Mouse (Mus musculus): ENCODE measurements around the gene Ugt1a8. TPM values are rescaled to one million over a fixed set of nuclear protein-coding genes. Genes with fewer than 3 reads are reported as not detected.

Gene Ugt1a8
- polyA plus RNA-seq, 1 experiment from 2014 or later: not detected

- Histone ChIP-seq H3K4me1 (ENCODE audit: control insufficient read depth, insufficient read depth, low read length) (no peaks in the 10 kb centered on the region), H3K9me3 (replicated peaks; ENCODE audit: control insufficient read depth, low read length) (no peaks in the 10 kb centered on the region), H3K36me3 (ENCODE audit: control insufficient read depth, insufficient read depth, low read length) (no peaks in the 10 kb centered on the region), H3K27ac (ENCODE audit: low read length) (no peak overlapping the region), H3K4me2 (ENCODE audit: low read depth, low read length) (no peak overlapping the region), H3K9ac (ENCODE audit: low read length) (no peak overlapping the region), H3K4me3 (replicated peaks; ENCODE audit: low read length) (no peak overlapping the region), H3K27me3 (ENCODE audit: control insufficient read depth, insufficient read depth, low read length) (no peaks in the 10 kb centered on the region)
- WGBS: 97% methylated on average over 1 of the region's 1 CpGs
- ATAC-seq (ENCODE audit: insufficient read depth, low FRiP score): no peak
Observed at GRCm38 (mm10) chr1:88195687-88196086, 108.1 kb downstream of the Ugt1a8 start.

GRCm38 (mm10) chr1:88197443-88197842, 109.8 kb downstream of the Ugt1a8 start:
- Histone ChIP-seq H3K9me3 (replicated peaks; ENCODE audit: control insufficient read depth, low read length) (no peaks in the 10 kb centered on the region), H3K9ac (ENCODE audit: low read length) (no peak overlapping the region), H3K27me3 (ENCODE audit: control insufficient read depth, insufficient read depth, low read length) (no peaks in the 10 kb centered on the region), H3K27ac (ENCODE audit: low read length) (no peak overlapping the region), H3K4me3 (replicated peaks; ENCODE audit: low read length) (no peak overlapping the region), H3K36me3 (ENCODE audit: control insufficient read depth, insufficient read depth, low read length) (no peaks in the 10 kb centered on the region), H3K4me1 (ENCODE audit: control insufficient read depth, insufficient read depth, low read length) (no peaks in the 10 kb centered on the region), H3K4me2 (ENCODE audit: low read depth, low read length) (no peak overlapping the region)
- ATAC-seq (ENCODE audit: insufficient read depth, low FRiP score): no peak
- WGBS: 71% methylated on average over 3 of the region's 3 CpGs

- Histone ChIP-seq H3K27me3 (ENCODE audit: control insufficient read depth, insufficient read depth, low read length) (no peaks in the 10 kb centered on the region), H3K27ac (ENCODE audit: low read length) (no peak overlapping the region), H3K9ac (ENCODE audit: low read length) (no peak overlapping the region), H3K4me1 (ENCODE audit: control insufficient read depth, insufficient read depth, low read length) (peaks cover 1% of the 10 kb centered on the region; the same call in 1 of the 2 replicates), H3K4me2 (ENCODE audit: low read depth, low read length) (no peak overlapping the region), H3K4me3 (replicated peaks; ENCODE audit: low read length) (no peak overlapping the region), H3K36me3 (ENCODE audit: control insufficient read depth, insufficient read depth, low read length) (no peaks in the 10 kb centered on the region), H3K9me3 (replicated peaks; ENCODE audit: control insufficient read depth, low read length) (no peaks in the 10 kb centered on the region)
- 58% methylated on average over 2 of the region's 2 CpGs for WGBS
- ATAC-seq (ENCODE audit: insufficient read depth, low FRiP score): no peak
Observed at GRCm38 (mm10) chr1:88199996-88200395, 112.4 kb downstream of the Ugt1a8 start.

GRCm38 (mm10) chr1:88200456-88200855, 112.8 kb downstream of the Ugt1a8 start, which contains the start of gene Ugt1a2:
Gene Ugt1a2, plus strand, starts transcription at chr1:88200601.
- Histone ChIP-seq H3K4me2 (ENCODE audit: low read depth, low read length) (no peak within 1 kb of the TSS), H3K27ac (ENCODE audit: low read length) (no peak within 1 kb of the TSS), H3K4me1 (ENCODE audit: control insufficient read depth, insufficient read depth, low read length) (peaks cover 6% of the 10 kb centered on the region; the same call in 1 of the 2 replicates), H3K27me3 (ENCODE audit: control insufficient read depth, insufficient read depth, low read length) (no peaks in the 10 kb centered on the region), H3K9ac (ENCODE audit: low read length) (no peak within 1 kb of the TSS), H3K9me3 (replicated peaks; ENCODE audit: control insufficient read depth, low read length) (no peaks in the 10 kb centered on the region), H3K36me3 (ENCODE audit: control insufficient read depth, insufficient read depth, low read length) (no peaks in the 10 kb centered on the region), H3K4me3 (replicated peaks; ENCODE audit: low read length) (no peak within 1 kb of the TSS)
- no peak for ATAC-seq (ENCODE audit: insufficient read depth, low FRiP score)
- 73% methylated on average over 7 of the region's 7 CpGs for WGBS

- H3K27ac ChIP-seq (ENCODE audit: low read length): peak within 1 kb of the TSS; percentile 52
- peaks cover 6% of the 10 kb centered on the region; the same call in 1 of the 2 replicates for H3K4me1 ChIP-seq (ENCODE audit: control insufficient read depth, insufficient read depth, low read length)
- peak within 1 kb of the TSS; percentile 83 for H3K4me2 ChIP-seq (ENCODE audit: low read depth, low read length)
- peak within 1 kb of the TSS; percentile 84 for H3K9ac ChIP-seq (ENCODE audit: low read length)
- 5% methylated on average over 59 of the region's 62 CpGs for WGBS
- no peaks in the 10 kb centered on the region for H3K9me3 ChIP-seq (replicated peaks; ENCODE audit: control insufficient read depth, low read length)
- H3K4me3 ChIP-seq (replicated peaks; ENCODE audit: low read length): peak within 1 kb of the TSS; percentile 51
- no peaks in the 10 kb centered on the region for H3K36me3 ChIP-seq (ENCODE audit: control insufficient read depth, insufficient read depth, low read length)
- H3K27me3 ChIP-seq (ENCODE audit: control insufficient read depth, insufficient read depth, low read length): no peaks in the 10 kb centered on the region
- peak; percentile 96 for ATAC-seq (ENCODE audit: insufficient read depth, low FRiP score)
Observed at GRCm38 (mm10) chr1:88205294-88205922, 117.8 kb downstream of the Ugt1a8 start, which contains the start of gene Dnajb3. Gene Dnajb3, minus strand, starts transcription at chr1:88205782.

GRCm38 (mm10) chr1:88206843-88207479, 119.3 kb downstream of the Ugt1a8 start:
- H3K27me3 ChIP-seq (ENCODE audit: control insufficient read depth, insufficient read depth, low read length): no peaks in the 10 kb centered on the region
- no peak overlapping the region for H3K27ac ChIP-seq (ENCODE audit: low read length)
- no peak overlapping the region for H3K4me3 ChIP-seq (replicated peaks; ENCODE audit: low read length)
- 71% methylated on average over 2 of the region's 2 CpGs for WGBS
- H3K36me3 ChIP-seq (ENCODE audit: control insufficient read depth, insufficient read depth, low read length): no peaks in the 10 kb centered on the region
- no peak overlapping the region for H3K9ac ChIP-seq (ENCODE audit: low read length)
- no peak for ATAC-seq (ENCODE audit: insufficient read depth, low FRiP score)
- H3K4me1 ChIP-seq (ENCODE audit: control insufficient read depth, insufficient read depth, low read length): peaks cover 6% of the 10 kb centered on the region; the same call in 1 of the 2 replicates
- H3K4me2 ChIP-seq (ENCODE audit: low read depth, low read length): no peak overlapping the region
- H3K9me3 ChIP-seq (replicated peaks; ENCODE audit: control insufficient read depth, low read length): peaks cover 7% of the 10 kb centered on the region

GRCm38 (mm10) chr1:88211812-88212211, 124.2 kb downstream of the Ugt1a8 start, which contains the start of gene Ugt1a1:
Gene Ugt1a1, plus strand, starts transcription at chr1:88211959.
- WGBS: 64% methylated on average over 8 of the region's 8 CpGs
- no peak within 1 kb of the TSS for H3K9ac ChIP-seq (ENCODE audit: low read length)
- no peaks in the 10 kb centered on the region for H3K4me1 ChIP-seq (ENCODE audit: control insufficient read depth, insufficient read depth, low read length)
- no peaks in the 10 kb centered on the region for H3K27me3 ChIP-seq (ENCODE audit: control insufficient read depth, insufficient read depth, low read length)
- no peak within 1 kb of the TSS for H3K27ac ChIP-seq (ENCODE audit: low read length)
- no peak within 1 kb of the TSS for H3K4me2 ChIP-seq (ENCODE audit: low read depth, low read length)
- peak; percentile 12 for ATAC-seq (ENCODE audit: insufficient read depth, low FRiP score)
- no peaks in the 10 kb centered on the region for H3K36me3 ChIP-seq (ENCODE audit: control insufficient read depth, insufficient read depth, low read length)
- H3K9me3 ChIP-seq (replicated peaks; ENCODE audit: control insufficient read depth, low read length): peaks cover 49% of the 10 kb centered on the region
- H3K4me3 ChIP-seq (replicated peaks; ENCODE audit: low read length): no peak within 1 kb of the TSS

GRCm38 (mm10) chr1:88212341-88213045, 124.9 kb downstream of the Ugt1a8 start:
- WGBS: 60% methylated on average over 8 of the region's 8 CpGs
- H3K4me3 ChIP-seq (replicated peaks; ENCODE audit: low read length): no peak overlapping the region
- H3K9ac ChIP-seq (ENCODE audit: low read length): no peak overlapping the region
- H3K27ac ChIP-seq (ENCODE audit: low read length): no peak overlapping the region
- 0 out of 2 replicates have a peak, but pooled peaks have one; percentile 15 for ATAC-seq (ENCODE audit: insufficient read depth, low FRiP score)
- no peaks in the 10 kb centered on the region for H3K4me1 ChIP-seq (ENCODE audit: control insufficient read depth, insufficient read depth, low read length)
- H3K9me3 ChIP-seq (replicated peaks; ENCODE audit: control insufficient read depth, low read length): peaks cover 56% of the 10 kb centered on the region
- H3K36me3 ChIP-seq (ENCODE audit: control insufficient read depth, insufficient read depth, low read length): no peaks in the 10 kb centered on the region
- H3K4me2 ChIP-seq (ENCODE audit: low read depth, low read length): no peak overlapping the region
- no peaks in the 10 kb centered on the region for H3K27me3 ChIP-seq (ENCODE audit: control insufficient read depth, insufficient read depth, low read length)

GRCm38 (mm10) chr1:88213061-88213460, 125.4 kb downstream of the Ugt1a8 start:
- no peaks in the 10 kb centered on the region for H3K36me3 ChIP-seq (ENCODE audit: control insufficient read depth, insufficient read depth, low read length)
- H3K4me2 ChIP-seq (ENCODE audit: low read depth, low read length): no peak overlapping the region
- ATAC-seq (ENCODE audit: insufficient read depth, low FRiP score): no peak
- H3K27me3 ChIP-seq (ENCODE audit: control insufficient read depth, insufficient read depth, low read length): no peaks in the 10 kb centered on the region
- H3K27ac ChIP-seq (ENCODE audit: low read length): no peak overlapping the region
- 78% methylated on average over 1 of the region's 1 CpGs for WGBS
- H3K4me1 ChIP-seq (ENCODE audit: control insufficient read depth, insufficient read depth, low read length): no peaks in the 10 kb centered on the region
- no peak overlapping the region for H3K4me3 ChIP-seq (replicated peaks; ENCODE audit: low read length)
- no peak overlapping the region for H3K9ac ChIP-seq (ENCODE audit: low read length)
- H3K9me3 ChIP-seq (replicated peaks; ENCODE audit: control insufficient read depth, low read length): peaks cover 58% of the 10 kb centered on the region

Data from stomach, embryonic 16.5 days (tissue).